Mouse (Mus musculus) limb, embryonic 14.5 days (tissue): ENCODE measurements around the gene Gramd1b. TPM values are rescaled to one million over a fixed set of nuclear protein-coding genes. Genes with fewer than 3 reads are reported as not detected.
A peak's percentile ranks its signal among the peaks of the same experiment; 100 is the strongest.

Source experiments
- ATAC-seq: fragments of 200-750 bp; cut with Nextera tagmentation; 2 replicates; pipeline ENCODE4 v1.8.0; 2017; ENCODE audit warnings: low read depth, moderate number of reproducible peaks, moderate TSS enrichment; ENCODE audit not compliant: low FRiP score
- DNase-seq: peaks from one replicate; pipeline ENCODE4 v3.0.0-alpha.2; 2015; ENCODE audit warnings: low spot score
- H3K27ac ChIP-seq: fragments of 300-500 bp; sonication (generic); replicated peaks from 2 replicates; pipeline ENCODE4 v1.5.1; 2014; ENCODE audit warnings: low read depth, mild to moderate bottlenecking, low read length, moderate library complexity, mixed read lengths
- H3K27me3 ChIP-seq: fragments of 300-500 bp; sonication (generic); 2 replicates; pipeline ENCODE4 v1.6.1; 2014; ENCODE audit warnings: low read length, mixed read lengths; ENCODE audit not compliant: control insufficient read depth, insufficient read depth
- H3K36me3 ChIP-seq: fragments of 300-500 bp; sonication (generic); 2 replicates; pipeline ENCODE4 v1.6.1; 2014; ENCODE audit warnings: mild to moderate bottlenecking, low read length, moderate library complexity, mixed read lengths; ENCODE audit not compliant: control insufficient read depth, insufficient read depth
- H3K4me1 ChIP-seq: fragments of 300-500 bp; sonication (generic); 2 replicates; pipeline ENCODE4 v1.6.1; 2014; ENCODE audit warnings: antibody characterized with exemption, low read length, mixed read lengths; ENCODE audit not compliant: control insufficient read depth, insufficient read depth
- H3K4me2 ChIP-seq: fragments of 300-500 bp; sonication (generic); replicated peaks from 2 replicates; pipeline ENCODE4 v1.6.1; 2014; ENCODE audit warnings: low read depth, mild to moderate bottlenecking, low read length, moderate library complexity; ENCODE audit not compliant: severe bottlenecking
- H3K4me3 ChIP-seq: fragments of 300-500 bp; sonication (generic); replicated peaks from 2 replicates; pipeline ENCODE4 v1.5.1; 2014; ENCODE audit warnings: low read length
- H3K9ac ChIP-seq: fragments of 300-500 bp; sonication (generic); 2 replicates; pipeline ENCODE4 v1.6.1; 2014; ENCODE audit warnings: mild to moderate bottlenecking, low read depth, low read length, moderate library complexity; ENCODE audit not compliant: severe bottlenecking
- H3K9me3 ChIP-seq: fragments of 300-500 bp; sonication (generic); 2 replicates; pipeline ENCODE4 v1.6.1; 2016; ENCODE audit warnings: low read length; ENCODE audit not compliant: control insufficient read depth
- POLR2A ChIP-seq: fragments of 200-500 bp; IDR thresholded peaks from 2 replicates; pipeline ENCODE4 v1.8.0; 2012; ENCODE audit warnings: inconsistent platforms, mild to moderate bottlenecking, moderate library complexity, borderline replicate concordance; ENCODE audit not compliant: insufficient read depth, insufficient read length; ENCODE audit errors: extremely low read depth
- WGBS: fragments of 180-500 bp; shearing (Covaris S2); extraction: QIAGEN DNeasy Blood & Tissue Kit; methylation state at CpG from one replicate; pipeline ENCODE4 v1.1.7; 2014; 5-methylcytosine and 5-hydroxymethylcytosine counted together
- polyA plus RNA-seq, 2 experiments: library from polyadenylated mRNA; depleted of rRNA in 1 of 2; stranded (reverse) in 1 of 2; unstranded in 1 of 2; fragments of >200 nt; fragmentation: Nextera tagmentation in 1 of 2; extraction: Ambion mirVana in 1 of 2; gene quantifications; 2 replicates each; pipeline versions ENCODE4 v1.2.1 to v1.2.3; 2012 to 2014

Gramd1b gene
- polyA plus RNA-seq, 2 experiments: 3.6 to 11.3 TPM

GRCm38 (mm10) chr9:40414904-40415766 lies 116.0 kb downstream of the Gramd1b start:
- ATAC-seq (peak; percentile 55), DNase-seq (peak; percentile 97)
- WGBS: 32% methylated on average over 18 of the region's 18 CpGs
- H3K4me1 ChIP-seq: no peaks in the 10 kb centered on the region
- no peaks in the 10 kb centered on the region for H3K9me3 ChIP-seq
- no peak for TF ChIP-seq POLR2A
- peak overlapping the region; percentile 56 for H3K4me3 ChIP-seq
- peak overlapping the region; percentile 64 for H3K9ac ChIP-seq
- no peaks in the 10 kb centered on the region for H3K27me3 ChIP-seq
- 0 out of 2 replicates have a peak overlapping the region, but pooled peaks have one; percentile 4 for H3K27ac ChIP-seq
- peak overlapping the region; percentile 92 for H3K4me2 ChIP-seq
- no peaks in the 10 kb centered on the region for H3K36me3 ChIP-seq

GRCm38 (mm10) chr9:40414498-40414903 lies 116.7 kb downstream of the Gramd1b start:
- peak overlapping the region; percentile 64 for H3K9ac ChIP-seq
- DNase-seq (peak; percentile 67), ATAC-seq (peak; percentile 78; the same call in 1 of the 2 replicates)
- 0 out of 2 replicates have a peak overlapping the region, but pooled peaks have one; percentile 4 for H3K27ac ChIP-seq
- no peaks in the 10 kb centered on the region for H3K9me3 ChIP-seq
- no peaks in the 10 kb centered on the region for H3K36me3 ChIP-seq
- peak overlapping the region; percentile 56 for H3K4me3 ChIP-seq
- WGBS: 2% methylated on average over 15 of the region's 15 CpGs
- H3K27me3 ChIP-seq: no peaks in the 10 kb centered on the region
- TF ChIP-seq POLR2A: no peak
- no peaks in the 10 kb centered on the region for H3K4me1 ChIP-seq
- H3K4me2 ChIP-seq: peak overlapping the region; percentile 92

DNA sequence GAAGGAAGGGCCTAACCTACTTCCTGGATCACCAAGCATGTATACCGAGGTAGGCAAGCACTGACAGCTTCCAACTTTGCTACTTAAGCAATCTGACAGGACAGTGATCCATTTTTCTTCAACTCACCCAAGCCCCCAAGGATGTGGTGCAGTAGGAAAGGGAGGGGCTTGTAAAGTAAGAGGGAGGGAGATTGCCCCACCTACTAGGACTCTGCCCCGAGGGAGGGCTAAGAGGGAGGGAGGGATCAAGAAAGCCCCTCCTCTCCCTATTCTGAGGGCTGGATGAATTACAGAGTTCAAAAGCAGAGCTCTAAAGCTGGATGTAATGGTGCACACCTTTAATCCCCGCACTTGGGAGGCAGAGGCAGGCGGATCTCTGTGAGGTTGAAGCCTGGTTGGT lies 117.6 kb downstream of the Gramd1b start:
- H3K36me3 ChIP-seq: no peaks in the 10 kb centered on the region
- no peak overlapping the region for H3K27ac ChIP-seq
- no peaks in the 10 kb centered on the region for H3K27me3 ChIP-seq
- TF ChIP-seq POLR2A: no peak
- no peaks in the 10 kb centered on the region for H3K9me3 ChIP-seq
- no peak overlapping the region for H3K4me3 ChIP-seq
- 0 out of 2 replicates have a peak, but pooled peaks cover 3% of the 10 kb centered on the region for H3K4me1 ChIP-seq
- no peak overlapping the region for H3K4me2 ChIP-seq
- DNase-seq: no peak
- no peak overlapping the region for H3K9ac ChIP-seq
- 81% methylated on average over 4 of the region's 4 CpGs for WGBS
- ATAC-seq: no peak

- H3K27me3 ChIP-seq: no peaks in the 10 kb centered on the region
- H3K9me3 ChIP-seq: no peaks in the 10 kb centered on the region
- no peak for TF ChIP-seq POLR2A
- H3K4me2 ChIP-seq: no peak overlapping the region
- WGBS: 93% methylated on average over 14 of the region's 14 CpGs
- ATAC-seq (no peak), DNase-seq (no peak)
- no peak overlapping the region for H3K4me3 ChIP-seq
- 0 out of 2 replicates have a peak, but pooled peaks cover 3% of the 10 kb centered on the region for H3K4me1 ChIP-seq
- H3K36me3 ChIP-seq: no peaks in the 10 kb centered on the region
- no peak overlapping the region for H3K9ac ChIP-seq
- H3K27ac ChIP-seq: no peak overlapping the region
Measured at GRCm38 (mm10) chr9:40412931-40413330, 118.3 kb downstream of the Gramd1b start.

DNA sequence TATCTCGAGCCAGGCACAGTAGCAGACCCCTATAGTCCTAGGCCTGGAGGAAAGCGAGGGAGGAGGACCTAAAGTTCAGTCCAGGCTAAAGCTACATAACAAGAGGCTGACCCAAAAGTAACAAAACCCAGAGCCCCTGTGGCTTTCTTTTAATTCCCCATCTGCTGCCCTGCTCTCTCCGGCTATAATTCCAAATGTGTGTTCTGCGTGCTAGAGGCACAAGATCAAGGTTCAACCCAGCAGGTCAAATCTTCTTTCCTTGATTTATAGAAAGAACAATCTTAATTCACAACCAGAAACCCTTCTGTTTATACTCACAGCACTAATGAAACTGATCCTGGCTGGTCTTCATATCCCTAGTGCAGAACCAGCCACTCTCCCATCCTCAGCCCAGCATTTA lies 118.9 kb downstream of the Gramd1b start:
- 82% methylated on average over 4 of the region's 4 CpGs for WGBS
- ATAC-seq (no peak), DNase-seq (no peak)
- H3K4me3 ChIP-seq: no peak overlapping the region
- H3K36me3 ChIP-seq: no peaks in the 10 kb centered on the region
- TF ChIP-seq POLR2A: no peak
- 0 out of 2 replicates have a peak, but pooled peaks cover 3% of the 10 kb centered on the region for H3K4me1 ChIP-seq
- H3K27ac ChIP-seq: no peak overlapping the region
- no peak overlapping the region for H3K9ac ChIP-seq
- no peaks in the 10 kb centered on the region for H3K27me3 ChIP-seq
- no peak overlapping the region for H3K4me2 ChIP-seq
- H3K9me3 ChIP-seq: no peaks in the 10 kb centered on the region
